Mouse (Mus musculus) C2C12 (cell line): ENCODE data around the gene Atp6v0e. TPM values are rescaled to one million over a fixed set of nuclear protein-coding genes. Genes with fewer than 3 reads are reported as not detected.

Source experiments
- H3K27me3 ChIP-seq: one replicate; pipeline ENCODE4 v1.6.1; 2011; ENCODE audit not compliant: control insufficient read depth, insufficient read depth, insufficient read length
- H3K36me3 ChIP-seq: one replicate; pipeline ENCODE4 v1.6.1; 2011; ENCODE audit not compliant: control insufficient read depth, insufficient read depth
- H3K4me3 ChIP-seq: one replicate; pipeline ENCODE4 v1.5.1; 2011; ENCODE audit warnings: mild to moderate bottlenecking, control low read depth; ENCODE audit not compliant: poor library complexity, insufficient read depth, severe bottlenecking
- H3K79me2 ChIP-seq: one replicate; pipeline ENCODE4 v1.6.1; 2011; ENCODE audit not compliant: control insufficient read depth, insufficient read depth
- H3K79me3 ChIP-seq: one replicate; pipeline ENCODE4 v1.6.1; 2011; ENCODE audit warnings: low read depth, control low read depth
- H3ac ChIP-seq: one replicate; pipeline ENCODE3; 2011; ENCODE audit warnings: low read depth; ENCODE audit not compliant: control insufficient read depth, insufficient read length
- CEBPB ChIP-seq: IDR thresholded peaks from one replicate; pipeline ENCODE4 v1.6.1; 2011; ENCODE audit warnings: low read depth, mild to moderate bottlenecking, control low read depth, moderate library complexity
- CTCF ChIP-seq: IDR thresholded peaks from one replicate; pipeline ENCODE4 v1.5.1; 2011; ENCODE audit not compliant: control insufficient read depth, insufficient read depth, insufficient read length
- FOSL1 ChIP-seq: IDR thresholded peaks from one replicate; pipeline ENCODE4 v1.8.0; 2011; ENCODE audit warnings: mild to moderate bottlenecking, low read length; ENCODE audit not compliant: poor library complexity, insufficient read depth, severe bottlenecking
- MAX ChIP-seq: IDR thresholded peaks from one replicate; pipeline ENCODE4 v1.6.1; 2011; ENCODE audit warnings: mild to moderate bottlenecking, control low read depth
- MYOD1 ChIP-seq: IDR thresholded peaks from one replicate; pipeline ENCODE4 v1.6.1; 2011; ENCODE audit warnings: low read depth; ENCODE audit not compliant: control insufficient read depth, insufficient read length
- MYOG ChIP-seq: IDR thresholded peaks from one replicate; pipeline ENCODE4 v1.6.1; 2011; ENCODE audit not compliant: control insufficient read depth, insufficient read length; ENCODE audit errors: extremely low read depth
- USF1 ChIP-seq: IDR thresholded peaks from one replicate; pipeline ENCODE4 v1.6.1; 2011; ENCODE audit warnings: low read depth, mild to moderate bottlenecking, control low read depth, moderate library complexity
- polyA plus RNA-seq: library from polyadenylated mRNA; unstranded; fragments of >200 nt; fragmentation: generic; extraction: Trizol; gene quantifications from one replicate; pipeline ENCODE4 v1.2.1, GENCODE M21; 2012; ENCODE audit warnings: missing spikeins

The Atp6v0e gene
- polyA plus RNA-seq, 1 experiment: 236 TPM

GRCm38 (mm10) chr17:26701565-26701964 lies 38.5 kb downstream of the Atp6v0e start:
- Histone ChIP-seq H3K79me3 (no peaks in the 10 kb centered on the region), H3K36me3 (peaks cover 39% of the 10 kb centered on the region), H3ac (no peak overlapping the region), H3K4me3 (no peak overlapping the region), H3K27me3 (no peaks in the 10 kb centered on the region), H3K79me2 (no peaks in the 10 kb centered on the region)
- no peak for TF ChIP-seq CEBPB
- no peak for TF ChIP-seq MYOD1
- TF ChIP-seq FOSL1: no peak
- TF ChIP-seq MAX: no peak
- TF ChIP-seq CTCF: no peak
- no peak for TF ChIP-seq USF1
- no peak for TF ChIP-seq MYOG

GRCm38 (mm10) chr17:26702621-26703020 lies 39.6 kb downstream of the Atp6v0e start:
- no peaks in the 10 kb centered on the region for H3K27me3 ChIP-seq
- H3ac ChIP-seq: no peak overlapping the region
- TF ChIP-seq MYOD1: no peak
- no peak for TF ChIP-seq USF1
- TF ChIP-seq MYOG: no peak
- TF ChIP-seq FOSL1: no peak
- no peak for TF ChIP-seq MAX
- TF ChIP-seq CTCF: no peak
- TF ChIP-seq CEBPB: no peak
- H3K36me3 ChIP-seq: peaks cover 33% of the 10 kb centered on the region
- H3K4me3 ChIP-seq: no peak overlapping the region
- no peaks in the 10 kb centered on the region for H3K79me2 ChIP-seq
- no peaks in the 10 kb centered on the region for H3K79me3 ChIP-seq

DNA sequence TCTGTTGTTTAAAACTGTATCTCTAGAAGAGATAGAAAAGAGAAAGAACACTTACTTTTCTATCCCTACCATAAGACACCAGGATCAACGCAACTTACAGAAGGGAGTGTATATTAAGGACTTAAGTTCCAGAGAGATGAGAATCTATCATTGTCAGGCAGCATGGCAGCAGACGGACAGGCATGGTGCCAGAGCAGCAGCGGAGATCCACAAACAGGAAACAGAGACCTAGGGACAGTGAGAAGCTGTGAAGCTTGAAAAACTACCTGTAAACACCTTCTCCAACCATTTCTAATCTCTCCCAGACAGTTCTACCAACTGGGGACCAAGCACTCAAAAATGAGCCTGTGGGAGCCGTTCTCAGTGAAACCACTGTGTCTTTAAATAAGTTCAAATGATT lies 40.6 kb downstream of the Atp6v0e start:
- TF ChIP-seq CTCF (no peak), FOSL1 (no peak), MYOD1 (no peak), MYOG (no peak), CEBPB (no peak), USF1 (no peak), MAX (no peak)
- no peak overlapping the region for H3ac ChIP-seq

GRCm38 (mm10) chr17:26705463-26706359 lies 42.7 kb downstream of the Atp6v0e start:
- Histone ChIP-seq H3K27me3 (peaks cover 3% of the 10 kb centered on the region), H3K4me3 (no peak overlapping the region), H3ac (no peak overlapping the region), H3K36me3 (peaks cover 7% of the 10 kb centered on the region), H3K79me2 (no peaks in the 10 kb centered on the region), H3K79me3 (no peaks in the 10 kb centered on the region)
- TF ChIP-seq MYOG: no peak
- no peak for TF ChIP-seq MYOD1
- TF ChIP-seq MAX: no peak
- TF ChIP-seq CEBPB: no peak
- no peak for TF ChIP-seq FOSL1
- no peak for TF ChIP-seq CTCF
- no peak for TF ChIP-seq USF1

More for the DNA sequence above, 40.6 kb downstream of the Atp6v0e start:
- Histone ChIP-seq H3K27me3 (no peaks in the 10 kb centered on the region), H3K79me2 (no peaks in the 10 kb centered on the region), H3K79me3 (no peaks in the 10 kb centered on the region), H3K4me3 (no peak overlapping the region), H3K36me3 (peaks cover 23% of the 10 kb centered on the region)

- no peak overlapping the region for H3K4me3 ChIP-seq
- no peak overlapping the region for H3ac ChIP-seq
- TF ChIP-seq USF1 (no peak), MYOD1 (no peak), FOSL1 (no peak), CEBPB (no peak), MYOG (no peak), MAX (no peak), CTCF (no peak)
- peaks cover 4% of the 10 kb centered on the region for H3K36me3 ChIP-seq
- H3K79me3 ChIP-seq: no peaks in the 10 kb centered on the region
- no peaks in the 10 kb centered on the region for H3K79me2 ChIP-seq
- H3K27me3 ChIP-seq: peaks cover 5% of the 10 kb centered on the region
Observed at GRCm38 (mm10) chr17:26707066-26707465, 44.0 kb downstream of the Atp6v0e start.

- peaks cover 5% of the 10 kb centered on the region for H3K27me3 ChIP-seq
- no peak overlapping the region for H3K4me3 ChIP-seq
- no peaks in the 10 kb centered on the region for H3K79me2 ChIP-seq
- no peaks in the 10 kb centered on the region for H3K79me3 ChIP-seq
- H3K36me3 ChIP-seq: no peaks in the 10 kb centered on the region
- TF ChIP-seq MYOD1: no peak
- no peak for TF ChIP-seq USF1
- no peak for TF ChIP-seq FOSL1
- no peak for TF ChIP-seq CEBPB
- TF ChIP-seq MAX: no peak
- no peak for TF ChIP-seq CTCF
- no peak for TF ChIP-seq MYOG
- no peak overlapping the region for H3ac ChIP-seq
Observed at GRCm38 (mm10) chr17:26708499-26708898, 45.5 kb downstream of the Atp6v0e start.
